Mouse (Mus musculus): ENCODE measurements around the gene Synj1. TPM values are rescaled to one million over a fixed set of nuclear protein-coding genes. Genes with fewer than 3 reads are reported as not detected.

Synj1 gene
- polyA plus RNA-seq, 1 experiment: 11.3 TPM

GRCm38 (mm10) chr16:90924606-90925370 is 86.3 kb downstream of the Synj1 start:
- peaks cover 13% of the 10 kb centered on the region for H3K36me3 ChIP-seq (ENCODE audit: control insufficient read depth, insufficient read depth)
- TF ChIP-seq MYOG (IDR thresholded peaks at IDR 0.05; ENCODE audit: control insufficient read depth, extremely low read depth, insufficient read length): no peak
- no peak for TF ChIP-seq CEBPB (IDR thresholded peaks at IDR 0.05; ENCODE audit: low read depth)
- no peak for TF ChIP-seq MYOD1 (IDR thresholded peaks at IDR 0.05; ENCODE audit: control insufficient read depth, insufficient read length, low read depth)
- H3K4me3 ChIP-seq (ENCODE audit: insufficient read depth, poor library complexity, severe bottlenecking): no peak overlapping the region
- no peaks in the 10 kb centered on the region for H3K27me3 ChIP-seq (ENCODE audit: control insufficient read depth, insufficient read depth, insufficient read length)
- H3K79me3 ChIP-seq (ENCODE audit: low read depth): no peaks in the 10 kb centered on the region
- H3ac ChIP-seq (ENCODE audit: control insufficient read depth, insufficient read length, low read depth): no peak overlapping the region
- no peaks in the 10 kb centered on the region for H3K79me2 ChIP-seq (ENCODE audit: control insufficient read depth, insufficient read depth)

DNA sequence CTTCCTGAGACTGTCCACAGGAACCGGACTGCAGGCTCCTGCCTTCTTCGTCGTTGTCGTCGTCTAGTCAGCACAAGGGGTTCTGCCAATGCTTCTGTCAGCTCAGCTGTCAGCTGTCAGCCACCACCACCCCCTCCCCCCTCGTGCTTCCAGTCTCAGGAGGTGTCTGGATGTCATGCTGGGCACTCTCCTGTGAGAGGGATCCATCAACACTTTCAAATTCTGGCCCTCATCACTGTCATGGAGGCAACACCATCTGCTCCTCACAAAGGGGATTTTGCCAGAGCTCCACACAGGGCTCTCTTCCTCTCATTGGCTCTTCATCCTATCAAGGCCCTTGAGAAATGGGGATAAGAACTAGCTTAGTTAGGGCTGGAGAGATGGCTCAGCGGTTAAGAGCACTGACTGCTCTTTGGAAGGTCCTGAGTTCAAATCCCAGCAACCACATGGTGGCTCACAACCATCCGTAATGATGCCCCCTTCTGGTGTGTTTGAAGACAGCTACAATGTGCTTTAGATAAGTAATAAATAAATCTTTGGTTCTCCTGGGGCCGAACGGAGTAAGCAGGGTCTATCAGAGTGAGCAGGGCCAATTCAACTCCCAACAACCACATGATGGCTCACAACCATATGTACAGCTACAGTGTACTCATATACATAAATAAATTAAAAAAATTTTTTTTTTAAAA is 89.5 kb downstream of the Synj1 start:
- TF ChIP-seq FOSL1 (IDR thresholded peaks at IDR 0.05; ENCODE audit: insufficient read depth, low read length, poor library complexity, severe bottlenecking) (no peak), MAX (IDR thresholded peaks at IDR 0.05) (no peak), CEBPB (IDR thresholded peaks at IDR 0.05; ENCODE audit: low read depth) (no peak), MYOD1 (IDR thresholded peaks at IDR 0.05; ENCODE audit: control insufficient read depth, insufficient read length, low read depth) (no peak), CTCF (IDR thresholded peaks at IDR 0.05; ENCODE audit: control insufficient read depth, insufficient read depth, insufficient read length) (no peak), USF1 (IDR thresholded peaks at IDR 0.05; ENCODE audit: low read depth) (no peak), MYOG (IDR thresholded peaks at IDR 0.05; ENCODE audit: control insufficient read depth, extremely low read depth, insufficient read length) (no peak)
- no peak overlapping the region for H3ac ChIP-seq (ENCODE audit: control insufficient read depth, insufficient read length, low read depth)

GRCm38 (mm10) chr16:90917156-90917555 is 94.0 kb downstream of the Synj1 start:
- Histone ChIP-seq H3K79me3 (ENCODE audit: low read depth) (no peaks in the 10 kb centered on the region), H3K27me3 (ENCODE audit: control insufficient read depth, insufficient read depth, insufficient read length) (no peaks in the 10 kb centered on the region), H3K36me3 (ENCODE audit: control insufficient read depth, insufficient read depth) (no peaks in the 10 kb centered on the region), H3K79me2 (ENCODE audit: control insufficient read depth, insufficient read depth) (no peaks in the 10 kb centered on the region), H3ac (ENCODE audit: control insufficient read depth, insufficient read length, low read depth) (no peak overlapping the region), H3K4me3 (ENCODE audit: insufficient read depth, poor library complexity, severe bottlenecking) (no peak overlapping the region)
- no peak for TF ChIP-seq MAX (IDR thresholded peaks at IDR 0.05)
- TF ChIP-seq MYOG (IDR thresholded peaks at IDR 0.05; ENCODE audit: control insufficient read depth, extremely low read depth, insufficient read length): no peak
- TF ChIP-seq USF1 (IDR thresholded peaks at IDR 0.05; ENCODE audit: low read depth): no peak
- TF ChIP-seq FOSL1 (IDR thresholded peaks at IDR 0.05; ENCODE audit: insufficient read depth, low read length, poor library complexity, severe bottlenecking): no peak
- no peak for TF ChIP-seq CTCF (IDR thresholded peaks at IDR 0.05; ENCODE audit: control insufficient read depth, insufficient read depth, insufficient read length)
- TF ChIP-seq MYOD1 (IDR thresholded peaks at IDR 0.05; ENCODE audit: control insufficient read depth, insufficient read length, low read depth): no peak
- TF ChIP-seq CEBPB (IDR thresholded peaks at IDR 0.05; ENCODE audit: low read depth): no peak

More for the DNA sequence above, 89.5 kb downstream of the Synj1 start:
- Histone ChIP-seq H3K79me2 (ENCODE audit: control insufficient read depth, insufficient read depth) (no peaks in the 10 kb centered on the region), H3K79me3 (ENCODE audit: low read depth) (no peaks in the 10 kb centered on the region), H3K4me3 (ENCODE audit: insufficient read depth, poor library complexity, severe bottlenecking) (no peak overlapping the region), H3K36me3 (ENCODE audit: control insufficient read depth, insufficient read depth) (peaks cover 13% of the 10 kb centered on the region), H3K27me3 (ENCODE audit: control insufficient read depth, insufficient read depth, insufficient read length) (no peaks in the 10 kb centered on the region)

DNA sequence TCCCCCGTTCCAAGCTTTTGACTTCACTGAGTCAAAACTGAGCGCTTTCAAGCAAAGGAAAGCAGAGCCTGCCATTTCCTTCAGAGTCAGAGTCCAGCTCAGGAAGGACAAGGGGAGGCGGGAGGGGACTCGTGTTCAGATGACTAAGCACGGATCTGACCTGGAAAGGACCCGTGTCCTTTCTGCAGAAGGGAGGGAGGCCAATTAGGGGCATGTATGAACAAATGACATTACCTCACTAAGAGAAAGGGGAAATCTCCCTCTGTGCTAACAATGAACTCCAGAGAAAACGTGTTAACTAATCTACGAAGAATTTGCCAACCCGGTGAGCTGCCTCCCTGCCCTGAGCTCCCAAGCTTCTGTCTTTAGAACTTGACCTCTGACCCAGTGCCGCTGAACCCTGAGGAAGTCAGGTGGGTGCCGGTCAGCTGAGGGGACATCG is 95.0 kb downstream of the Synj1 start:
- Histone ChIP-seq H3K27me3 (ENCODE audit: control insufficient read depth, insufficient read depth, insufficient read length) (no peaks in the 10 kb centered on the region), H3K36me3 (ENCODE audit: control insufficient read depth, insufficient read depth) (no peaks in the 10 kb centered on the region), H3K79me3 (ENCODE audit: low read depth) (no peaks in the 10 kb centered on the region), H3K4me3 (ENCODE audit: insufficient read depth, poor library complexity, severe bottlenecking) (no peak overlapping the region), H3K79me2 (ENCODE audit: control insufficient read depth, insufficient read depth) (no peaks in the 10 kb centered on the region), H3ac (ENCODE audit: control insufficient read depth, insufficient read length, low read depth) (no peak overlapping the region)
- TF ChIP-seq CEBPB (IDR thresholded peaks at IDR 0.05; ENCODE audit: low read depth) (no peak), MYOD1 (IDR thresholded peaks at IDR 0.05; ENCODE audit: control insufficient read depth, insufficient read length, low read depth) (no peak), USF1 (IDR thresholded peaks at IDR 0.05; ENCODE audit: low read depth) (no peak), CTCF (IDR thresholded peaks at IDR 0.05; ENCODE audit: control insufficient read depth, insufficient read depth, insufficient read length) (no peak), FOSL1 (IDR thresholded peaks at IDR 0.05; ENCODE audit: insufficient read depth, low read length, poor library complexity, severe bottlenecking) (no peak), MAX (IDR thresholded peaks at IDR 0.05) (no peak), MYOG (IDR thresholded peaks at IDR 0.05; ENCODE audit: control insufficient read depth, extremely low read depth, insufficient read length) (no peak)

GRCm38 (mm10) chr16:90911766-90912165 is 99.3 kb downstream of the Synj1 start:
- TF ChIP-seq FOSL1 (IDR thresholded peaks at IDR 0.05; ENCODE audit: insufficient read depth, low read length, poor library complexity, severe bottlenecking) (no peak), MAX (IDR thresholded peaks at IDR 0.05) (no peak), MYOG (IDR thresholded peaks at IDR 0.05; ENCODE audit: control insufficient read depth, extremely low read depth, insufficient read length) (no peak), MYOD1 (IDR thresholded peaks at IDR 0.05; ENCODE audit: control insufficient read depth, insufficient read length, low read depth) (no peak), USF1 (IDR thresholded peaks at IDR 0.05; ENCODE audit: low read depth) (no peak)
- Histone ChIP-seq H3K79me2 (ENCODE audit: control insufficient read depth, insufficient read depth) (no peaks in the 10 kb centered on the region), H3K79me3 (ENCODE audit: low read depth) (no peaks in the 10 kb centered on the region), H3K36me3 (ENCODE audit: control insufficient read depth, insufficient read depth) (no peaks in the 10 kb centered on the region), H3K27me3 (ENCODE audit: control insufficient read depth, insufficient read depth, insufficient read length) (no peaks in the 10 kb centered on the region), H3ac (ENCODE audit: control insufficient read depth, insufficient read length, low read depth) (no peak overlapping the region), H3K4me3 (ENCODE audit: insufficient read depth, poor library complexity, severe bottlenecking) (no peak overlapping the region)
